Mouse (Mus musculus) embryonic facial prominence, embryonic 13.5 days (tissue): ENCODE measurements around the gene Foxp1. TPM values are rescaled to one million over a fixed set of nuclear protein-coding genes. Genes with fewer than 3 reads are reported as not detected.

Experiments
- ATAC-seq: fragments of 200-750 bp; cut with Nextera tagmentation; 2 replicates; pipeline ENCODE4 v1.8.0; 2017; ENCODE audit warnings: low read depth; ENCODE audit not compliant: insufficient number of reproducible peaks, insufficient read depth, low FRiP score, low TSS enrichment
- H3K27ac ChIP-seq: fragments of 300-500 bp; sonication (generic); 2 replicates; pipeline ENCODE4 v1.5.1; 2015; ENCODE audit warnings: moderate library complexity, mild to moderate bottlenecking, inconsistent platforms
- H3K27me3 ChIP-seq: fragments of 300-500 bp; sonication (generic); 2 replicates; pipeline ENCODE4 v1.6.1; 2015; ENCODE audit warnings: mild to moderate bottlenecking, inconsistent platforms
- H3K36me3 ChIP-seq: fragments of 300-500 bp; sonication (generic); 2 replicates; pipeline ENCODE4 v1.6.1; 2015; ENCODE audit warnings: mild to moderate bottlenecking, inconsistent platforms
- H3K4me1 ChIP-seq: fragments of 300-500 bp; sonication (generic); 2 replicates; pipeline ENCODE4 v1.6.1; 2015; ENCODE audit warnings: inconsistent platforms
- H3K4me2 ChIP-seq: fragments of 300-500 bp; sonication (generic); 2 replicates; pipeline ENCODE4 v1.6.1; 2015; ENCODE audit warnings: moderate library complexity, mild to moderate bottlenecking, inconsistent platforms
- H3K4me3 ChIP-seq: fragments of 300-500 bp; sonication (generic); 2 replicates; pipeline ENCODE4 v1.5.1; 2015; ENCODE audit warnings: mild to moderate bottlenecking, inconsistent platforms
- H3K9ac ChIP-seq: fragments of 300-500 bp; sonication (generic); 2 replicates; pipeline ENCODE4 v1.6.1; 2015; ENCODE audit warnings: mild to moderate bottlenecking, inconsistent platforms
- H3K9me3 ChIP-seq: fragments of 300-500 bp; sonication (generic); 2 replicates; pipeline ENCODE4 v1.6.1; 2016; ENCODE audit warnings: inconsistent platforms
- WGBS: fragments of 180-500 bp; shearing (Covaris S2); methylation state at CpG from one replicate; pipeline ENCODE4 v1.1.7; 2015; ENCODE audit warnings: mixed read lengths; 5-methylcytosine and 5-hydroxymethylcytosine counted together
- polyA plus RNA-seq: library from polyadenylated mRNA; unstranded; fragments of >200 nt; fragmentation: Nextera tagmentation; extraction: Ambion mirVana; gene quantifications from 2 replicates; pipeline ENCODE4 v1.2.1, GENCODE M21; 2015

Foxp1 gene
- polyA plus RNA-seq, 1 experiment from 2014 or later = 66.7 TPM

DNA sequence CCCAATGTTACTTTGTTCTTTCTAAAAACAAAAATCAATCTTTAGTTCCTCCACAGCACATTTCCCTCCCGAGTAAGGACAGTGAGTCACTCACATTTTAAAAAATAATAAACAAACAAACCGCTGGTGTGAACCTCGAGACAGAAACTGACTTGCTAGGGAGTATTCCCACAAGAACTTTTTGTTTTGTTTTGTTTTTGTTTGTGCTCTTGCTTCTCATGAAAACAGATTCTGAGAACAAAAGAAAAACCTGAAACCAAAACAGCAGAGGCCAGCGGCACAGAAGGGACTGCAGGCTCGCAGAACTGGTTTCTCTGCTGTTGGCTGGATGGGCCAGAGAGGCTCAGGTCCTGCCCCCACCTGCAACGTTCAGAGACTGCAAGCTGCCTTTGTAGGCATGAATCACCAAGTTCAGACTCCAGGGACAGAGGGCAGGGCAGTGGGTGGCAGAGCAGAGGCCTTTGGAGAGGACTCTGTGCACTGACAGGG, 572.8 kb downstream of the Foxp1 start:
- no peaks in the 10 kb centered on the region for H3K27me3 ChIP-seq
- H3K36me3 ChIP-seq = peaks cover 16% of the 10 kb centered on the region; the same call in 1 of the 2 replicates
- ATAC-seq = 0 out of 2 replicates have a peak, but pooled peaks have one; percentile 20
- H3K9ac ChIP-seq = 0 out of 2 replicates have a peak overlapping the region, but pooled peaks have one; percentile 52
- 16% methylated on average over 6 of the region's 6 CpGs for WGBS
- H3K27ac ChIP-seq = peak overlapping the region; percentile 92
- 0 out of 2 replicates have a peak overlapping the region, but pooled peaks have one; percentile 19 for H3K4me2 ChIP-seq
- H3K4me1 ChIP-seq = peaks cover 63% of the 10 kb centered on the region
- no peaks in the 10 kb centered on the region for H3K9me3 ChIP-seq
- no peak overlapping the region for H3K4me3 ChIP-seq

GRCm38 (mm10) chr6:98949286-98949685, 573.2 kb downstream of the Foxp1 start:
- WGBS = 31% methylated on average over 7 of the region's 7 CpGs
- no peaks in the 10 kb centered on the region for H3K27me3 ChIP-seq
- no peaks in the 10 kb centered on the region for H3K9me3 ChIP-seq
- H3K27ac ChIP-seq = peak overlapping the region; percentile 92
- ATAC-seq = no peak
- no peak overlapping the region for H3K4me3 ChIP-seq
- 0 out of 2 replicates have a peak overlapping the region, but pooled peaks have one; percentile 2 for H3K4me2 ChIP-seq
- no peak overlapping the region for H3K9ac ChIP-seq
- H3K4me1 ChIP-seq = peaks cover 63% of the 10 kb centered on the region
- peaks cover 12% of the 10 kb centered on the region; the same call in 1 of the 2 replicates for H3K36me3 ChIP-seq

GRCm38 (mm10) chr6:98948153-98949141, 574.1 kb downstream of the Foxp1 start:
- H3K9me3 ChIP-seq = no peaks in the 10 kb centered on the region
- H3K27ac ChIP-seq = peak overlapping the region; percentile 92
- peaks cover 6% of the 10 kb centered on the region; the same call in 1 of the 2 replicates for H3K36me3 ChIP-seq
- H3K4me1 ChIP-seq = peaks cover 63% of the 10 kb centered on the region
- H3K27me3 ChIP-seq = no peaks in the 10 kb centered on the region
- 74% methylated on average over 21 of the region's 21 CpGs for WGBS
- no peak for ATAC-seq
- no peak overlapping the region for H3K4me3 ChIP-seq
- H3K4me2 ChIP-seq = 0 out of 2 replicates have a peak overlapping the region, but pooled peaks have one; percentile 2
- no peak overlapping the region for H3K9ac ChIP-seq

GRCm38 (mm10) chr6:98947486-98948152, 574.9 kb downstream of the Foxp1 start:
- Histone ChIP-seq H3K9ac (no peak overlapping the region), H3K4me1 (peaks cover 63% of the 10 kb centered on the region), H3K27me3 (no peaks in the 10 kb centered on the region), H3K36me3 (peaks cover 2% of the 10 kb centered on the region; the same call in 1 of the 2 replicates), H3K4me2 (no peak overlapping the region), H3K4me3 (no peak overlapping the region), H3K9me3 (no peaks in the 10 kb centered on the region), H3K27ac (no peak overlapping the region; the same call in 1 of the 2 replicates)
- 66% methylated on average over 11 of the region's 11 CpGs for WGBS
- no peak for ATAC-seq

- H3K4me1 ChIP-seq = peaks cover 63% of the 10 kb centered on the region
- peaks cover 5% of the 10 kb centered on the region; the same call in 1 of the 2 replicates for H3K36me3 ChIP-seq
- 91% methylated on average over 4 of the region's 4 CpGs for WGBS
- H3K9ac ChIP-seq = no peak overlapping the region
- H3K27ac ChIP-seq = no peak overlapping the region
- no peak overlapping the region for H3K4me3 ChIP-seq
- ATAC-seq = no peak
- H3K27me3 ChIP-seq = no peaks in the 10 kb centered on the region
- H3K9me3 ChIP-seq = no peaks in the 10 kb centered on the region
- no peak overlapping the region for H3K4me2 ChIP-seq
Measured at GRCm38 (mm10) chr6:98946731-98947130, 575.8 kb downstream of the Foxp1 start.

DNA sequence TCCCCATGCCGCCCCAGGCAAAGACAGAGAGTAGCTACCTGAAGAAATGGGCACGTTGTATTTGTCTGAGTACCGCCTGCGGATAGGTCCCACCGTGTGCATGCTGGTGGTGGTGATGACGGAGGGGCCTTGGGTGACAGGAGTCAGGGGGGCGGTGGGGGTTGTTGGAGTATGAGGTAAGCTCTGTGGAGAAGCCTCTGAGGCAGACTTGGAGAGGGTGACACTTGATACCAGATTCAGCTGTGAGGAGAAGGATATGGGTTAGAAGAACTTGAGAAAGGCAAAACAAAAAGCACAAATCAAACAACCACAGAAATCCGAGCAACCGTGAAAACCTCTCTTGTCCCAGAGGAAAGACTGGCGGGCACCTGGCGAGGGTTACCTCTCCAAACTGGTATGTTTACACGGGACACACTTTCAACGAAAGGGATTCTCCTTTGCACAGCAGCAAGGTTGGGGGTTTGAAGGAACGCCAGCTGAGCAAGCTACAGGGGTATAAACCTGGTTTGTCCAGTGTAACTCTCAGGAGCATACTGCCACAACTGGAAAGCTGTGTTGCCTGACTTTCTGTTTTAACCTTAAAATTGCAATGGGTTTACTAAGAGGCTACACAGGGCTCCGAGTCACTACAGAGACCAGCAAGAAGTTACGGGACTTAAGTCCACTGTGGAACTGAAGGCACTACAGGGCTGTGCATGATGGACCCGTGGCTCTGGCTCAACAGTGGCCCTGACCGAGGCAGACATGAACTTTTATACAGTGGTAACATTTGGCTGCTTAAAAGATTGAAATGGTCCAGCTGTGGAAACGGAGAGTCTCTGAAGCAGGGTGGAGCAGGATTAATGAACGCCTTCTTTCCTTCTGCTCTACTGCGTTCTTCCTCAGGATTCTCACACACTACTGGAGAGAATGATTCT, 576.8 kb downstream of the Foxp1 start:
- peaks cover 54% of the 10 kb centered on the region for H3K4me1 ChIP-seq
- H3K4me3 ChIP-seq = no peak overlapping the region
- ATAC-seq = peak; percentile 71; the same call in 1 of the 2 replicates
- H3K9me3 ChIP-seq = no peaks in the 10 kb centered on the region
- no peak overlapping the region for H3K4me2 ChIP-seq
- WGBS = 66% methylated on average over 21 of the region's 21 CpGs
- no peaks in the 10 kb centered on the region for H3K27me3 ChIP-seq
- H3K27ac ChIP-seq = peak overlapping the region; percentile 39; the same call in 1 of the 2 replicates
- peaks cover 11% of the 10 kb centered on the region for H3K36me3 ChIP-seq
- H3K9ac ChIP-seq = no peak overlapping the region

- no peak overlapping the region for H3K4me2 ChIP-seq
- no peaks in the 10 kb centered on the region for H3K4me1 ChIP-seq
- 82% methylated on average over 8 of the region's 8 CpGs for WGBS
- H3K9ac ChIP-seq = no peak overlapping the region
- no peak for ATAC-seq
- no peaks in the 10 kb centered on the region for H3K9me3 ChIP-seq
- H3K4me3 ChIP-seq = no peak overlapping the region
- H3K36me3 ChIP-seq = peaks cover 43% of the 10 kb centered on the region
- no peaks in the 10 kb centered on the region for H3K27me3 ChIP-seq
- no peak overlapping the region for H3K27ac ChIP-seq
Measured at GRCm38 (mm10) chr6:98938348-98938747, 584.2 kb downstream of the Foxp1 start.

GRCm38 (mm10) chr6:98937513-98937912, 585.0 kb downstream of the Foxp1 start:
- Histone ChIP-seq H3K9me3 (no peaks in the 10 kb centered on the region), H3K27ac (no peak overlapping the region), H3K4me1 (no peaks in the 10 kb centered on the region), H3K4me2 (no peak overlapping the region), H3K27me3 (no peaks in the 10 kb centered on the region), H3K36me3 (peaks cover 45% of the 10 kb centered on the region), H3K9ac (no peak overlapping the region), H3K4me3 (no peak overlapping the region)
- WGBS = 88% methylated on average over 11 of the region's 11 CpGs
- ATAC-seq = no peak

DNA sequence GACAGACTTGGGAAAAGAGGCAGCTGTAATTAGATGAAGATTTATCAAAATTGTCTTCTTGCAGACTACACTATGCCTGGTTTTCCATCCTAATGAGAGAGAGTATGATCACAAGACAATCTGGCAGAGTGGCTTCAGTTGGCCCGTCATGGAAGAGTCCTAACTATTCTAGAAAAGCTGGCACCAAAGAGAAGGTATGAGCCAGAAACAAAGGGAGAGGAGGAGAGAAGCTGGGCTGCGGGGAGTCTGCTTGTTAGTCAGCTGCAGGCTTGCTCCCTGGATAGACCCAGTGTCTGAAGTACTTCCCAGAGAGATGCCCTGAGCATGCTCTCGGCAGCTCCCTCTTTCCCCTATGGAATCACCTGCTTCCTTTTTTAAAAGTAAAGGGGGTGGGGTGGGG, 586.1 kb downstream of the Foxp1 start:
- Histone ChIP-seq H3K4me3 (no peak overlapping the region), H3K36me3 (peaks cover 43% of the 10 kb centered on the region), H3K27me3 (no peaks in the 10 kb centered on the region), H3K4me1 (no peaks in the 10 kb centered on the region), H3K4me2 (no peak overlapping the region), H3K9me3 (no peaks in the 10 kb centered on the region), H3K27ac (no peak overlapping the region), H3K9ac (no peak overlapping the region)
- no peak for ATAC-seq
- 86% methylated on average over 3 of the region's 3 CpGs for WGBS

DNA sequence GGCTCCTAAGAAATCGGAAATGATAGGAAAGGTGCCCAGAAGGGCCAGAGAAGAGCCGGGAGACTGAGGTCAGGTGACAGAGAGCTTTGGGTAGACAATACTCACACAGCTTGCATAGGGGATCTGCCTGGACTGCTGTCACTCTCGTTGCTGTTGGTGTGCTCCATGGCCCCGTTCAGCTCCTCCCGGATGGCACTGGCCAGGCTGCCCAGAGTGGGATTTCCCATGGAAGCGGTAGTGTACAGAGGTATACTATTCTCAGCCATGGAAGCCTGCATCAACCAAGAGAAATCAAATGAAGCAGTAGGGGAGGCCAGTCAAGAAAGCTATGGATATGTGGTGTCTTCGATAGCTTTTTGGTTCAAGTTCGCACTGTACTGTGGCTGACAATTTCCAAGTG, 587.4 kb downstream of the Foxp1 start:
- Histone ChIP-seq H3K36me3 (peaks cover 38% of the 10 kb centered on the region), H3K4me2 (no peak overlapping the region), H3K9ac (no peak overlapping the region), H3K27ac (no peak overlapping the region), H3K4me3 (no peak overlapping the region), H3K27me3 (no peaks in the 10 kb centered on the region), H3K4me1 (no peaks in the 10 kb centered on the region), H3K9me3 (no peaks in the 10 kb centered on the region)
- no peak for ATAC-seq
- 92% methylated on average over 8 of the region's 8 CpGs for WGBS
